Mouse (Mus musculus): ENCODE results near the gene Tnfsf11. TPM values are rescaled to one million over a fixed set of nuclear protein-coding genes. Genes with fewer than 3 reads are reported as not detected.

Tnfsf11 gene
- polyA plus RNA-seq, 1 experiment, result 0.12 TPM

DNA sequence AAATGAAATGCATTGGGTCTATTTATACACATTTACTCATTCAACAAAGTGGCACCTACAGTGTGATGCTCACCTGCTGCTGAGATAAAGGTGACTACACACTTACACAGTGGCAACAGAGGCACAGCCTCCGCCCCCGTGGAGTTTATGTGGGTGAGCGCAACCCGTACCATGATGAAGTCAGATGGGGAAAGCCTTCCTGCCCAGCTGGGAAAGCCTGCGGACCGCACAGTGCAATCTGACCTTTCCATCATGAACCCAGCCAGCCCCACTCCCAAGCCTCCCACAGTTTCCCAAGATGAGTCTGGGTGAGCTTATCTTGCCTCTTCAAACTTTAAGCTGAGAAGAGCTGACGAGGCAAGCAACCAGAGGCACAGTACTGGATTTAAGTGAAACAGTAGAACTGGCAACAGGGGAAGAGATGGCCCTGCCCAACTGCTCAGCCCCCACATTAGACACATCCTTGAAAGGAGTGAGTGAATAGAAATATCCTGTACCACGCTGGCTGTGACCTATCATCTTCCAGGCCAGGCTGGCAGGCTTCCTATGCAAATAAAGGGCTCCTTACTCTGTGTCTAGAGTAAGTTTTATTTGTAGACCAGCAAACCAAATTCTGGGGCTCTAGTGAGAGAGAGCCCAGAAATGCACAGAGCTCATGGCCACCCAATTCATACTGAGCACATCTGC, 22.1 kb upstream of the Tnfsf11 start:
- TF ChIP-seq CTCF (IDR thresholded peaks at IDR 0.05; ENCODE audit: borderline replicate concordance, extremely low read depth, insufficient read depth, insufficient read length) (no peak), POLR2A (IDR thresholded peaks at IDR 0.05; ENCODE audit: borderline replicate concordance, extremely low read depth, insufficient read depth, insufficient read length, poor library complexity, severe bottlenecking) (no peak)
- DNase-seq (ENCODE audit: low read depth), result no peak

DNA sequence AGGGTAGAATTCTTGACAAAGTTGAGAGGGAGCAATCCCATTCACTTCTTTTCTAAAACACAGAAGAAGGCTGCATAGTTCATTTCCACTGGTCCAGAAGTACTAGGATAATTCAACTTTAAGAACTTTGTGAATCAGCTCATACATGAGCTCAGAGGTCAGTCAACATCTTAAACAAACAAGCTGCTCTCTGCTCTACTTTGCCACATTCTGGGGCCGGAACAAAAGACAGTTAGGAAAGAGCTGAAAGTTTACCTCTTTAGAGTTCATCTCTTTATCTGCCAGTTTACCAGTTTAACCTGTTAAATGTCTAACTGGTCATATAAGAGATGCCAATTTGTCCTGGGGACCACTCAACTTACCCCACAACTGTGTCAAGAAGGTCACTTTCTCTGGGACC, 15.5 kb upstream of the Tnfsf11 start:
- TF ChIP-seq POLR2A (IDR thresholded peaks at IDR 0.05; ENCODE audit: borderline replicate concordance, extremely low read depth, insufficient read depth, insufficient read length, poor library complexity, severe bottlenecking) (no peak), CTCF (IDR thresholded peaks at IDR 0.05; ENCODE audit: borderline replicate concordance, extremely low read depth, insufficient read depth, insufficient read length) (no peak)
- DNase-seq (ENCODE audit: low read depth), result no peak

DNA sequence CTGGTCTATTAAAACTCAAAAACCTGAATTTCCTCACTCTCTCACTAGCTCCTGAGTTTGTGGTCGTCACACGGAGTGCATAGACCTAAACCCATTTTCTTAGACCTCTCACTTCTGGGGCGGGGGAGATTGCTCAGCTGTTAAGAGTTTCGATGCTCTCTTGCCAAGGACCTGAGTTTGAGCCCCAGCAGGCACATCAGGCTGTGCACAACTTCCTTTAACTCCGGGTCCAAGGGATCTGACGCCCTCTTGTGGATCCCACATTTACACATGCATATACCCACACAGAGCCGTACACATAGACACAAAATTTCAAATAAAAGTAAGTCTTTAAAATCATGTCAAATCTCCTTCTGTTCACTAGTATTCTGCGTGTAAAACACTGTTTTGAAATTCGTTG, 15.1 kb upstream of the Tnfsf11 start:
- TF ChIP-seq POLR2A (IDR thresholded peaks at IDR 0.05; ENCODE audit: borderline replicate concordance, extremely low read depth, insufficient read depth, insufficient read length, poor library complexity, severe bottlenecking) (no peak), CTCF (IDR thresholded peaks at IDR 0.05; ENCODE audit: borderline replicate concordance, extremely low read depth, insufficient read depth, insufficient read length) (no peak)
- DNase-seq (ENCODE audit: low read depth), result no peak

DNA sequence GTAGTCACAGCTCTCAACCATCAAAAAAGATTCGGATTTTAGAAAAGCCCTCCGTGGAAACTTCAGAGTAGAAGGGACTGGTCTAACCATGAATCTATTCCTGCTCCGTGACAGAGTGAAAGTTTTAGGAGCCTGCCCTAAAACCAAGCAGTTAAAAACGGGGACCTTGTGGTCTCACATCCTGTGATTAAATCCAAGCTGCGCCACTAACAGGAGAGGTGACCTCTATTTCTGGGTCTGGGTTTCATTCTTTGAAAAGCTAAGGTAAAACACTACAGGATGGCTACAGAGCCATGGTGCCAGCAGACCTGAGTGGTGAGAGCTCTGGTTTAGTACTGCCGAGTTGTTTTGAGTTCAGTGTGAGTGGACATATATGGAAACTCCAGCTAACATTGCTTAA, 12.4 kb upstream of the Tnfsf11 start:
- DNase-seq (ENCODE audit: low read depth), result no peak
- no peak for TF ChIP-seq CTCF (IDR thresholded peaks at IDR 0.05; ENCODE audit: borderline replicate concordance, extremely low read depth, insufficient read depth, insufficient read length)
- no peak for TF ChIP-seq POLR2A (IDR thresholded peaks at IDR 0.05; ENCODE audit: borderline replicate concordance, extremely low read depth, insufficient read depth, insufficient read length, poor library complexity, severe bottlenecking)

DNA sequence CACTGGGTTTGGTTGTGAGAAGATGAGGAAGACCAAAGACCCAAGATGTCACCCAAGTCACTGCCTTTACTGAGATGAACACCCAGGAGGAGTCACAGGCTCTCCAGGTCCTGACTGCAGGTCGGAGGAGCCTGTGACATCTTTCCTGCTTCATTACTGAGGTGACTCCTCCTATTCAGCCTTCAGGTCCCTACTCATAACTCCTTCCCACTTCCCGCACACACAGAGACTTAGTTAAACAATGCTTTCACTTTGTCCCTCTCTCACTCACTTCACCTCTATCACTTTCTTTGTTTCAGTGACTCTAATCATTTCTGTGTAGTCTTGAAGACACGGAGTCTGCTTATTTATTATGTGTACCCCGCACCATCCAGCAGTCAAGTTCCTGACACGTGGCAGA, 11.7 kb upstream of the Tnfsf11 start:
- no peak for TF ChIP-seq POLR2A (IDR thresholded peaks at IDR 0.05; ENCODE audit: borderline replicate concordance, extremely low read depth, insufficient read depth, insufficient read length, poor library complexity, severe bottlenecking)
- TF ChIP-seq CTCF (IDR thresholded peaks at IDR 0.05; ENCODE audit: borderline replicate concordance, extremely low read depth, insufficient read depth, insufficient read length), result no peak
- DNase-seq (ENCODE audit: low read depth), result no peak

DNA sequence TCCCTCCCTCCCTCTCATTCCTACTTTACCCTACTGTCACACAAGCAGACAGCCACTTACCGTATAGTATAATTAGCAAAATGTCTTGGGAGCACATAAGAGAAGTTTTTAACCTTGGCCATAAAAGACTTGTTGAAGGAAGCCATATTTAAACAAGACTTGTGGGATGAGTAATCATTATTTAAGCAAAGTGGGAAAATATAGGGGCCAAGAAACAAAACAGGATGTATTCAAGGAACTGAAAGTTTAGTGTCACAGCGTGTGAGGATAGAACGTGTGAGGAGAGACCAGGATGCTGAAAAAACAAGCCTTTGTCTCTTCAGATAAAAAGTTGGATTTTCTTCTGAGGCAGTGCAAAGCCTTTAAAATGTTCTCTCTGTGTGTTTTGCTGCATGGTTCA, 11.2 kb upstream of the Tnfsf11 start:
- no peak for DNase-seq (ENCODE audit: low read depth)

DNA sequence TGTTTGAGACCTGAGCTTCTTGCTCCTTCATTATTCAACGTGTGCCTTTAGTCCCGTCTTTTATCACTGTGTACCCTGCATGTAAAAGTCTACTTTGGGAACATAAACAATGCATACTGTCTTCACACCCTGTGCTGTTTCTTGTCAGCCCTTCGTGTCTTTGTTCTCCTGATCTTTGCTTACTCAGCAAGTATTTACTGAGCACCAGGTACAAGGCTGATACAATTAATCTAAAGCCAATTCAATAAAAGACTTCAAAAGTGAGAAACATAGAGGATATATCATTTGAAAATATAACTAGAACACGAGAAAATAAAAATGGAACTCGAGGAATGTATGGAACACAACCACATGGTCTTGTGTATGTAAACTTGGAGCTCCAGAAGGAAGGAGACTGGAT, 9.8 kb upstream of the Tnfsf11 start:
- no peak for DNase-seq (ENCODE audit: low read depth)
- no peak for TF ChIP-seq CTCF (IDR thresholded peaks at IDR 0.05; ENCODE audit: borderline replicate concordance, extremely low read depth, insufficient read depth, insufficient read length)

More for the DNA sequence above, 11.2 kb upstream of the Tnfsf11 start:
- TF ChIP-seq CTCF (IDR thresholded peaks at IDR 0.05; ENCODE audit: borderline replicate concordance, extremely low read depth, insufficient read depth, insufficient read length), result no peak
- no peak for TF ChIP-seq POLR2A (IDR thresholded peaks at IDR 0.05; ENCODE audit: borderline replicate concordance, extremely low read depth, insufficient read depth, insufficient read length, poor library complexity, severe bottlenecking)

DNA sequence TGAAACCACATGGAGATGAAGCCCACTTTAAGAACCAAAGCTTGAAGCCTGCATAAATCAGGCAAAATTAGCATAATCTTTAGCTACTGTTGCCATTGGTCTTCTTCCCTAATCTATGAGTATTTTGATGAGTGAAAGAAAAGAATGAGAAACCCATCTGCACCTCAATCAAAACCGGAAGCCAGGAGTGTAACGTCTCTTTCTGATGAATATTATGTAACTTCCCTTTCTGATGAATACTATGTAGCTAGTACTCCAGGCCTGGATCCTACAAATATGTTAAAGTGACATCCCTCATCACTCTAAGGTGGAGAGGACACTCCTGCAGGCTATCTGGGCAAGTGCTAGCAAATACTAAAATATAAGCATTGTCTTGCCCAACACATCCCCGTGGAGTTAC, 6.9 kb downstream of the Tnfsf11 start:
- TF ChIP-seq CTCF (IDR thresholded peaks at IDR 0.05; ENCODE audit: borderline replicate concordance, extremely low read depth, insufficient read depth, insufficient read length), result no peak
- TF ChIP-seq POLR2A (IDR thresholded peaks at IDR 0.05; ENCODE audit: borderline replicate concordance, extremely low read depth, insufficient read depth, insufficient read length, poor library complexity, severe bottlenecking), result no peak
- no peak for DNase-seq (ENCODE audit: low read depth)

DNA sequence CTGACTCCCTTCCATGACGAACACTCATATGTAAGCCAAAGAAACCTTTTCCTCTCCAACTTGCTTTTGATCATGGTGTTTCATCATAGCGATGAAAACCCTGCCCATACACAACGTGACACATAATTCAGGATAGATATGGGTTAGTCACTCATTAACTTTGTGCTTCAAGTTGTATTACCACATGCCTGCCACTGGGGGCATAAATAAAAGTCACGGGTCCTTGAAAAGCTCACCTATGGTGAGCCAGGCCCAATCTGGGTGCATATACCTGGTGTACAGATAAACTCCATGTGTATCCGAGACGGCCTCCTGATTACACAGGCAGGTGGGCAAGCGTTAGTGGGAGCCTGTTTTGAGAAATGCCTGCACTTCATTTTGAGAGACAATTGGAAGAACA, 15.2 kb downstream of the Tnfsf11 start:
- no peak for DNase-seq (ENCODE audit: low read depth)

DNA sequence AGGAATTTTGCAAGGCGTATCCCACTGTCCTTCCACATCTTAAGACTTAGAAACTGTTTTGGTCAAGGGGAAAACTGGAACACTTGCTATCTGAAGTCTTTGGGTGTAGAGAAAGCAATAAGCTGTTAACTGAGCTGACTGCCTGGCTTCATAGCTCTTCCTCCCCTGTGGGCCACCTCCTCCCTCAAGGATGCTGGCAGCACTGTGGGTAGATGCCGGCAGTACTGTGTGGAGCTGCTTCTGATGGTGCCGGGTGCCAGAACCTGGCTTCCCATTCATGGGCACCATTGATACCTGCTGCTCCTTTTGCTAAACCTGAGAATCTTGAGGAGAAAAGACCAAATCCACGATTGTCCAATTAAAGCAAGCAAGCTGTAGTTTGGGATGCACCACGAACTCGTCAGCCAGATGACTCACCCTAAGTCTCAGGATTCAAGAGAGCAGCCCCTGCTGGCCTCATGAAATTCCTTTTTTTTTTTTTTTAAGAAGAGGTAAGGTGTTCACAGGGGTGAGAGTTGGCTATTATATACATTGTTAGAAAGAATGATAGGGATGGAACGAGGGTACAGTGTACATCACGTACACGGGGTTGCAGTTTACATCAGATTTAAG, 17.8 kb downstream of the Tnfsf11 start:
- DNase-seq (ENCODE audit: low read depth), result no peak
- TF ChIP-seq CTCF (IDR thresholded peaks at IDR 0.05; ENCODE audit: borderline replicate concordance, extremely low read depth, insufficient read depth, insufficient read length) (no peak), POLR2A (IDR thresholded peaks at IDR 0.05; ENCODE audit: borderline replicate concordance, extremely low read depth, insufficient read depth, insufficient read length, poor library complexity, severe bottlenecking) (no peak)

More for the DNA sequence above, 15.2 kb downstream of the Tnfsf11 start:
- no peak for TF ChIP-seq CTCF (IDR thresholded peaks at IDR 0.05; ENCODE audit: borderline replicate concordance, extremely low read depth, insufficient read depth, insufficient read length)
- TF ChIP-seq POLR2A (IDR thresholded peaks at IDR 0.05; ENCODE audit: borderline replicate concordance, extremely low read depth, insufficient read depth, insufficient read length, poor library complexity, severe bottlenecking), result no peak

DNA sequence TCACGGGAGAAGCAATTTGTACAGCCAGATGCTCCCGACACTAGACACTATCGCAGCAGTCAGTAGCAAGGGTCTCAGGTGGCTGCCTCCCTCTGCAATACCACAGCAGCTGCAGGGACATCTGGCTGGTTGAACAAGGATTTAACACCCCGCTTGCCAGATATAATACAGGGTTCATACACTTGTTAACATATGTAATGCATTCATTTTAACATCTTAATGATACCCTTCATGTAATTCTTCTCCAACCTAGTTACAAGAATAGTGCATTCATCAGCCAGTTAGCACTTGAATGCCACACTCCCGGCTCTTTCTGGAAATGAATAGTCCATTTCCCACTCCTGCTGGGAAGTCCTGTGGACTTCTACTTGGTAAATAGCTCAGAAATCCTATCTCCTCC, 18.9 kb downstream of the Tnfsf11 start:
- peak; percentile 90 for DNase-seq (ENCODE audit: low read depth)
- TF ChIP-seq CTCF (IDR thresholded peaks at IDR 0.05; ENCODE audit: borderline replicate concordance, extremely low read depth, insufficient read depth, insufficient read length) (no peak), POLR2A (IDR thresholded peaks at IDR 0.05; ENCODE audit: borderline replicate concordance, extremely low read depth, insufficient read depth, insufficient read length, poor library complexity, severe bottlenecking) (no peak)

All from brain, embryonic 14.5 days (tissue).